Mouse (Mus musculus): ENCODE measurements around the gene Dazap2. TPM values are rescaled to one million over a fixed set of nuclear protein-coding genes. Genes with fewer than 3 reads are reported as not detected.

The Dazap2 gene
- polyA plus RNA-seq, 1 experiment = 210 TPM

- DNase-seq (ENCODE audit: extremely low spot score in 1 of 2, low spot score in 1 of 2) = no peak
These were observed 54.2 kb downstream of the Dazap2 start, which contains the start of gene Bin2 for GRCm38 (mm10) chr15:100669337-100669736. Gene Bin2, minus strand, starts transcription at chr15:100669553.

- no peak for DNase-seq (ENCODE audit: extremely low spot score in 1 of 2, low spot score in 1 of 2)
These were observed 54.9 kb downstream of the Dazap2 start for GRCm38 (mm10) chr15:100670004-100670403.

Other genes with a start within 250 kb of the Dazap2 start
- gene Gm5475, start 193.2 kb upstream of the Dazap2 start, polyA plus RNA-seq (2012; rRNA removed) = 0.06 TPM in 1 of 2 replicates, not detected in the other
- 47.1 and 47.7 TPM in 2 replicates for gene Slc11a2, start 190.3 kb upstream of the Dazap2 start, polyA plus RNA-seq (2012; rRNA removed)
- gene Letmd1, start 146.3 kb upstream of the Dazap2 start, polyA plus RNA-seq (2012; rRNA removed) = 92.5 and 101 TPM in 2 replicates
- 23.9 and 24.1 TPM in 2 replicates for gene Csrnp2, start 119.9 kb upstream of the Dazap2 start, polyA plus RNA-seq (2012; rRNA removed)
- gene Tfcp2, start 63.3 kb upstream of the Dazap2 start, polyA plus RNA-seq (2012; rRNA removed) = 20.8 and 22.3 TPM in 2 replicates
- 101 and 105 TPM in 2 replicates for gene Pou6f1, start 15.4 kb upstream of the Dazap2 start, polyA plus RNA-seq (2012; rRNA removed)
- gene Smagp, start 21.6 kb downstream of the Dazap2 start, polyA plus RNA-seq (2012; rRNA removed) = 4.5 and 5.3 TPM in 2 replicates
- 7.1 and 8.2 TPM in 2 replicates for gene Bin2, start 54.2 kb downstream of the Dazap2 start, polyA plus RNA-seq (2012; rRNA removed)
- gene Cela1, start 72.6 kb downstream of the Dazap2 start, polyA plus RNA-seq (2012; rRNA removed) = 6.7 and 6.9 TPM in 2 replicates
- gene Galnt6, start 114.0 kb downstream of the Dazap2 start, polyA plus RNA-seq (2012; rRNA removed) = 3.6 and 3.8 TPM in 2 replicates
- 31.1 and 35.4 TPM in 2 replicates for gene Slc4a8, start 146.4 kb downstream of the Dazap2 start, polyA plus RNA-seq (2012; rRNA removed)

Data from frontal cortex, adult 2 months (tissue).